Mouse (Mus musculus): ENCODE data around the gene Adgrf2. TPM values are rescaled to one million over a fixed set of nuclear protein-coding genes. Genes with fewer than 3 reads are reported as not detected.

The Adgrf2 gene
- total RNA-seq (2015) (0.09 TPM in 1 of 2 replicates, not detected in the other), total RNA-seq (2017) (not detected in 2 replicates)

- ATAC-seq (ENCODE audit: poor library complexity, severe bottlenecking): no peak
Measured at GRCm38 (mm10) chr17:42741801-42742217, at the start of gene Adgrf2. Gene Adgrf2 (minus strand): TSS chr17:42742179.

GRCm38 (mm10) chr17:42790787-42791186 is 48.8 kb upstream of the Adgrf2 start:
- ATAC-seq (ENCODE audit: poor library complexity, severe bottlenecking): no peak

- ATAC-seq (ENCODE audit: poor library complexity, severe bottlenecking): no peak
Measured at GRCm38 (mm10) chr17:42789723-42790122, 47.7 kb upstream of the Adgrf2 start.

- no peak for ATAC-seq (ENCODE audit: poor library complexity, severe bottlenecking)
Measured at GRCm38 (mm10) chr17:42788686-42789453, 46.9 kb upstream of the Adgrf2 start.

GRCm38 (mm10) chr17:42782156-42782757 is 40.3 kb upstream of the Adgrf2 start:
- ATAC-seq (ENCODE audit: poor library complexity, severe bottlenecking): peak; percentile 60; the same call in 1 of the 2 replicates

GRCm38 (mm10) chr17:42753791-42754190 is 11.8 kb upstream of the Adgrf2 start:
- no peak for ATAC-seq (ENCODE audit: poor library complexity, severe bottlenecking)

GRCm38 (mm10) chr17:42752173-42752572 is 10.2 kb upstream of the Adgrf2 start:
- no peak for ATAC-seq (ENCODE audit: poor library complexity, severe bottlenecking)

GRCm38 (mm10) chr17:42745657-42746420 is 3.9 kb upstream of the Adgrf2 start:
- ATAC-seq (ENCODE audit: poor library complexity, severe bottlenecking): no peak

GRCm38 (mm10) chr17:42742823-42743222 is 844 bp upstream of the Adgrf2 start:
- no peak for ATAC-seq (ENCODE audit: poor library complexity, severe bottlenecking)

GRCm38 (mm10) chr17:42738794-42739193 is 3.2 kb downstream of the Adgrf2 start:
- ATAC-seq (ENCODE audit: poor library complexity, severe bottlenecking): no peak

- no peak for ATAC-seq (ENCODE audit: poor library complexity, severe bottlenecking)
Measured at GRCm38 (mm10) chr17:42717161-42717560, 24.8 kb downstream of the Adgrf2 start.

- no peak for ATAC-seq (ENCODE audit: poor library complexity, severe bottlenecking)
Measured at GRCm38 (mm10) chr17:42714991-42715390, 27.0 kb downstream of the Adgrf2 start.

GRCm38 (mm10) chr17:42710717-42711116 is 31.3 kb downstream of the Adgrf2 start:
- no peak for ATAC-seq (ENCODE audit: poor library complexity, severe bottlenecking)

GRCm38 (mm10) chr17:42705611-42706010 is 36.4 kb downstream of the Adgrf2 start:
- ATAC-seq (ENCODE audit: poor library complexity, severe bottlenecking): no peak

GRCm38 (mm10) chr17:42702198-42702597 is 39.8 kb downstream of the Adgrf2 start:
- ATAC-seq (ENCODE audit: poor library complexity, severe bottlenecking): no peak

GRCm38 (mm10) chr17:42694730-42695129 is 47.2 kb downstream of the Adgrf2 start:
- ATAC-seq (ENCODE audit: poor library complexity, severe bottlenecking): no peak

GRCm38 (mm10) chr17:42692136-42692535 is 49.8 kb downstream of the Adgrf2 start, which contains the start of gene Adgrf4:
Gene Adgrf4 (minus strand): TSS chr17:42692284.
- ATAC-seq (ENCODE audit: poor library complexity, severe bottlenecking): no peak

GRCm38 (mm10) chr17:42690531-42690930 is 51.4 kb downstream of the Adgrf2 start:
- no peak for ATAC-seq (ENCODE audit: poor library complexity, severe bottlenecking)
